Mouse (Mus musculus) cerebellum, adult 2 months (tissue): Measurements from ENCODE around the gene Pla2g2d.

Experiments
- CTCF ChIP-seq: fragments of 200-500 bp; IDR thresholded peaks from 2 replicates; pipeline ENCODE4 v1.5.1; 2011; ENCODE audit warnings: low read depth, mild to moderate bottlenecking, control low read depth, low read length, moderate library complexity, borderline replicate concordance; ENCODE audit not compliant: insufficient read depth
- POLR2A ChIP-seq: fragments of 200-500 bp; IDR thresholded peaks from 2 replicates; pipeline ENCODE4 v1.6.1; 2011; ENCODE audit warnings: low read length, control low read depth, borderline replicate concordance; ENCODE audit not compliant: insufficient read depth

DNA sequence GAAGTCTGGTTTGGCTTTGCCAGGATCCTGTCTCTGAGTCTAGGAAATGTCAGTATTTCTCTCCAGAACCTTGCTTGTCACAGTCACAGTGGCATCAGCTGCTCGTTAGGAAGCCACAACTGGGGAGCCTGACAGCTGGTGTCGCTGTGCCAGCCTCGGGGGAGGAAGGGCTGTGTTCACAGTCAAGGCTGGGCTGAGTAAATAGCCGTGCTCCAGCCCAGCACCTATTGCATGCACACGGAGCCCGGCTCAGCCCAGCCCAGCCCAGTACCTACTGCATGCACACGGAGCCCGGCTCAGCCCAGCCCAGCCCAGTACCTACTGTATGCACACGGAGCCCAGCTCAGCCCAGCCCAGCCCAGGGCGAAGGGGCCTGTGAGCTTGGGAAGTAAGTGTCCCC, 27.7 kb upstream of the Pla2g2d start:
- TF ChIP-seq CTCF (no peak), POLR2A (no peak)
